Mouse (Mus musculus) MEL (cell line): ENCODE measurements around the gene Elavl1. TPM values are rescaled to one million over a fixed set of nuclear protein-coding genes. Genes with fewer than 3 reads are reported as not detected.

Source experiments
- DNase-seq: peaks from one replicate; pipeline ENCODE4 v3.0.0; 2011; ENCODE audit warnings: low read depth, low spot score
- H3K27ac ChIP-seq: 2 replicates; pipeline ENCODE4 v1.5.1; 2012; ENCODE audit warnings: low read depth, mild to moderate bottlenecking, control low read depth, low read length, moderate library complexity; ENCODE audit not compliant: control insufficient read depth
- H3K27me3 ChIP-seq, 2 experiments: fragments of 150-350 bp in 1 of 2; sonication (generic) in 1 of 2; 2 replicates each; pipeline ENCODE4 v1.6.1; 2012; ENCODE audit warnings: low read length in 2 of 2, mild to moderate bottlenecking in 2 of 2, improper control_type of control experiment in 1 of 2, moderate library complexity in 1 of 2; ENCODE audit not compliant: insufficient read depth in 2 of 2, control insufficient read depth in 1 of 2
- H3K36me3 ChIP-seq, 2 experiments: 2 replicates each; pipeline ENCODE4 v1.6.1; 2012 to 2014; ENCODE audit warnings: low read length in 2 of 2, improper control_type of control experiment in 1 of 2, inconsistent platforms in 1 of 2, mild to moderate bottlenecking in 1 of 2; ENCODE audit not compliant: insufficient read depth in 2 of 2, control insufficient read depth in 1 of 2
- H3K4me1 ChIP-seq, 2 experiments: fragments of 150-350 bp in 1 of 2; sonication (generic) in 1 of 2; 2 replicates each; pipeline ENCODE4 v1.6.1; 2012; ENCODE audit warnings: low read length in 2 of 2, improper control_type of control experiment in 1 of 2, mild to moderate bottlenecking in 1 of 2; ENCODE audit not compliant: insufficient read depth in 2 of 2, control insufficient read depth in 1 of 2
- H3K4me3 ChIP-seq, 2 experiments: fragments of 150-350 bp in 1 of 2; sonication (generic) in 1 of 2; 2 replicates each; pipeline ENCODE4 v1.5.1; 2012; ENCODE audit warnings: low read depth in 2 of 2, low read length in 2 of 2, mild to moderate bottlenecking in 2 of 2, moderate library complexity in 2 of 2, control low read depth in 1 of 2, improper control_type of control experiment in 1 of 2; ENCODE audit not compliant: control insufficient read depth in 1 of 2, insufficient read depth in 1 of 2
- H3K79me2 ChIP-seq: 2 replicates; pipeline ENCODE4 v1.6.1; 2012; ENCODE audit warnings: mild to moderate bottlenecking, low read length, moderate library complexity; ENCODE audit not compliant: control insufficient read depth, poor library complexity, insufficient read depth
- H3K9ac ChIP-seq: 2 replicates; pipeline ENCODE4 v1.6.1; 2012; ENCODE audit warnings: low read depth, mild to moderate bottlenecking, control low read depth, low read length, moderate library complexity; ENCODE audit not compliant: control insufficient read depth, poor library complexity, severe bottlenecking
- H3K9me3 ChIP-seq: fragments of 150-350 bp; sonication (generic); replicated peaks from 2 replicates; pipeline ENCODE4 v1.6.1; 2012; ENCODE audit warnings: mild to moderate bottlenecking, low read length, improper control_type of control experiment, moderate library complexity; ENCODE audit not compliant: insufficient read depth
- CHD2 ChIP-seq: IDR thresholded peaks from 2 replicates; pipeline ENCODE4 v1.6.1; 2011; ENCODE audit warnings: low read length, improper control_type of control experiment
- CTCF ChIP-seq, 3 experiments: IDR thresholded peaks in 2 of 3; conservative IDR thresholded peaks in 1 of 3; 2 replicates each; pipeline ENCODE4 v1.5.1; 2011 to 2012; ENCODE audit warnings: low read length in 3 of 3, low read depth in 2 of 3, mild to moderate bottlenecking in 2 of 3, improper control_type of control experiment in 1 of 3, inconsistent platforms in 1 of 3, mixed read lengths in 1 of 3, moderate library complexity in 1 of 3; ENCODE audit not compliant: control insufficient read depth in 1 of 3, insufficient read depth in 1 of 3, poor library complexity in 1 of 3, severe bottlenecking in 1 of 3
- E2F4 ChIP-seq: IDR thresholded peaks from 2 replicates; pipeline ENCODE4 v1.6.1; 2011; ENCODE audit warnings: low read depth, low read length, improper control_type of control experiment, borderline replicate concordance
- ELF1 ChIP-seq: IDR thresholded peaks from 2 replicates; pipeline ENCODE4 v1.6.1; 2014; ENCODE audit warnings: low read depth, mild to moderate bottlenecking, inconsistent platforms, low read length, improper control_type of control experiment, moderate library complexity
- GABPA ChIP-seq: IDR thresholded peaks from 2 replicates; pipeline ENCODE4 v1.6.1; 2012; ENCODE audit warnings: low read depth, mild to moderate bottlenecking, inconsistent platforms, low read length, improper control_type of control experiment, moderate library complexity
- HCFC1 ChIP-seq: IDR thresholded peaks from 2 replicates; pipeline ENCODE4 v1.6.1; 2012; ENCODE audit warnings: low read depth, mild to moderate bottlenecking, inconsistent platforms, low read length, improper control_type of control experiment, moderate library complexity
- KAT2A ChIP-seq: conservative IDR thresholded peaks from 2 replicates; pipeline ENCODE4 v1.6.1; 2012; ENCODE audit warnings: low read depth, low read length, improper control_type of control experiment, inconsistent platforms
- MAX ChIP-seq: IDR thresholded peaks from 2 replicates; pipeline ENCODE4 v1.6.1; 2011; ENCODE audit warnings: low read length, improper control_type of control experiment
- MEF2A ChIP-seq: IDR thresholded peaks from 2 replicates; pipeline ENCODE4 v1.6.1; 2014; ENCODE audit warnings: low read depth, mild to moderate bottlenecking, inconsistent platforms, low read length, improper control_type of control experiment; ENCODE audit not compliant: poor library complexity, insufficient replicate concordance, severe bottlenecking; ENCODE audit errors: extremely low read depth
- MXI1 ChIP-seq: IDR thresholded peaks from 2 replicates; pipeline ENCODE4 v1.6.1; 2011; ENCODE audit warnings: mild to moderate bottlenecking, low read depth, low read length, improper control_type of control experiment
- MYB ChIP-seq: IDR thresholded peaks from 2 replicates; pipeline ENCODE4 v1.6.1; 2011; ENCODE audit warnings: mild to moderate bottlenecking, low read depth, low read length, improper control_type of control experiment
- NRF1 ChIP-seq: IDR thresholded peaks from 2 replicates; pipeline ENCODE4 v1.6.1; 2014; ENCODE audit warnings: low read depth, mild to moderate bottlenecking, inconsistent platforms, low read length, improper control_type of control experiment, moderate library complexity; ENCODE audit not compliant: poor library complexity, insufficient read depth, severe bottlenecking
- POLR2AphosphoS2 ChIP-seq: IDR thresholded peaks from 2 replicates; pipeline ENCODE4 v1.6.1; 2011; ENCODE audit warnings: low read length, improper control_type of control experiment
- POLR2AphosphoS5 ChIP-seq: IDR thresholded peaks from 2 replicates; pipeline ENCODE4 v1.6.1; 2012; ENCODE audit warnings: low read depth, borderline replicate concordance, mild to moderate bottlenecking, inconsistent platforms, low read length, moderate library complexity, mixed read lengths
- RAD21 ChIP-seq: IDR thresholded peaks from 2 replicates; pipeline ENCODE4 v1.6.1; 2011; ENCODE audit warnings: mild to moderate bottlenecking, low read depth, low read length, improper control_type of control experiment
- RCOR1 ChIP-seq: IDR thresholded peaks from 2 replicates; pipeline ENCODE4 v1.6.1; 2012; ENCODE audit warnings: low read depth, mild to moderate bottlenecking, inconsistent platforms, low read length, improper control_type of control experiment
- SIN3A ChIP-seq: IDR thresholded peaks from 2 replicates; pipeline ENCODE4 v1.6.1; 2012; ENCODE audit warnings: low read length, improper control_type of control experiment, inconsistent platforms
- SMC3 ChIP-seq: IDR thresholded peaks from 2 replicates; pipeline ENCODE4 v1.6.1; 2011; ENCODE audit warnings: low read depth, low read length, improper control_type of control experiment
- TAL1 ChIP-seq: IDR thresholded peaks from 2 replicates; pipeline ENCODE4 v1.6.1; 2012; ENCODE audit warnings: mild to moderate bottlenecking, inconsistent platforms, low read length, moderate library complexity, mixed read lengths
- TBP ChIP-seq: IDR thresholded peaks from 2 replicates; pipeline ENCODE4 v1.8.0; 2011; ENCODE audit warnings: low read depth, low read length, improper control_type of control experiment
- TCF12 ChIP-seq: IDR thresholded peaks from 2 replicates; pipeline ENCODE4 v1.6.1; 2014; ENCODE audit warnings: low read depth, mild to moderate bottlenecking, inconsistent platforms, low read length, improper control_type of control experiment, moderate library complexity
- USF1 ChIP-seq: IDR thresholded peaks from 2 replicates; pipeline ENCODE4 v1.6.1; 2014; ENCODE audit warnings: low read depth, mild to moderate bottlenecking, inconsistent platforms, low read length, improper control_type of control experiment, moderate library complexity
- ZC3H11A ChIP-seq: IDR thresholded peaks from 2 replicates; pipeline ENCODE4 v1.6.1; 2012; ENCODE audit warnings: low read depth, mild to moderate bottlenecking, inconsistent platforms, low read length, improper control_type of control experiment
- ZNF384 ChIP-seq: IDR thresholded peaks from 2 replicates; pipeline ENCODE4 v1.6.1; 2012; ENCODE audit warnings: low read depth, mild to moderate bottlenecking, inconsistent platforms, low read length, improper control_type of control experiment
- polyA plus RNA-seq, 2 experiments: library from polyadenylated mRNA; stranded (reverse) in 1 of 2; unstranded in 1 of 2; fragments of >175 nt in 1 of 2; fragments of >200 nt in 1 of 2; gene quantifications; 2 replicates each; pipeline versions ENCODE4 v1.2.1 to v1.2.4; 2012; ENCODE audit warnings: low replicate concordance in 2 of 2, low read depth in 1 of 2; ENCODE audit not compliant: insufficient read length in 2 of 2, insufficient read depth in 1 of 2, missing spikeins in 1 of 2
- total RNA-seq: library from RNA; depleted of rRNA; stranded (reverse); fragments of 300-350 nt; gene quantifications from 2 replicates; pipeline ENCODE4 v1.2.3, GENCODE M21; 2012

The Elavl1 gene
- total and polyA plus RNA-seq, 3 experiments = 64.2 to 77.4 TPM; not detected in 1

DNA sequence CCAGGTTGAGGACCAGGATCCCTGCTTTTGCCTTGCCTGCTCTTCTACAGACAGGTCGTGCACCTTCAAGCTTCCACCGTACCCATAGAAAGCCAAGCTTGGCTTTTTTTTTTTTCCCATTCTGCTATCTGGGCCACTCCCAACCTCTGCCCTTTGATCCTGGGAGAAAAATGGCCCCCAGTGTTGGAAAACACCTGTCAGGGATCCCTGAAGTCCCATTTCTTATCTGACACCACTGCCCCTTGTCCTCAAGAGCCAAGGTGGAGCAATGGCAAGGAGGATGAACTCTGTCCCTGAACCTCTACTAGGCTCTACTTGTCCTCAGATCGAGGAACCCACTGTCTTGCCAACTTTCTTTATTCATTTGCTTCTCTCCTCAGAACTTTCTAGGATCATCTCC is 25.4 kb upstream of the Elavl1 start (continued):
- TF ChIP-seq TCF12 (no peak), ZNF384 (no peak), SMC3 (no peak), MXI1 (no peak)

GRCm38 (mm10) chr8:4349335-4349734 is 24.1 kb upstream of the Elavl1 start:
- TF ChIP-seq SIN3A = no peak
- TF ChIP-seq CTCF (IDR thresholded peaks at IDR 0.05 in 2 of 3, conservative IDR thresholded peaks at IDR 0.05 in 1 of 3; ENCODE audit: control insufficient read depth in 1 of 3, insufficient read depth in 1 of 3, low read depth in 2 of 3, low read length in 3 of 3, poor library complexity in 1 of 3, severe bottlenecking in 1 of 3) = no peak
- no peak for TF ChIP-seq MXI1
- no peak for TF ChIP-seq MAX
- TF ChIP-seq MYB = no peak
- no peak for TF ChIP-seq RAD21
- TF ChIP-seq POLR2AphosphoS2 = no peak
- TF ChIP-seq RCOR1 = no peak
- no peak for TF ChIP-seq HCFC1
- no peak for TF ChIP-seq KAT2A
- TF ChIP-seq MEF2A = no peak
- TF ChIP-seq ELF1 = no peak
- Histone ChIP-seq H3K9me3 (no peaks in the 10 kb centered on the region), H3K4me1 (no peaks in the 10 kb centered on the region), H3K36me3 (no peaks in the 10 kb centered on the region), H3K9ac (no peak overlapping the region), H3K79me2 (no peaks in the 10 kb centered on the region), H3K27me3 (no peaks in the 10 kb centered on the region), H3K27ac (no peak overlapping the region), H3K4me3 (no peak overlapping the region)
- DNase-seq = no peak

DNA sequence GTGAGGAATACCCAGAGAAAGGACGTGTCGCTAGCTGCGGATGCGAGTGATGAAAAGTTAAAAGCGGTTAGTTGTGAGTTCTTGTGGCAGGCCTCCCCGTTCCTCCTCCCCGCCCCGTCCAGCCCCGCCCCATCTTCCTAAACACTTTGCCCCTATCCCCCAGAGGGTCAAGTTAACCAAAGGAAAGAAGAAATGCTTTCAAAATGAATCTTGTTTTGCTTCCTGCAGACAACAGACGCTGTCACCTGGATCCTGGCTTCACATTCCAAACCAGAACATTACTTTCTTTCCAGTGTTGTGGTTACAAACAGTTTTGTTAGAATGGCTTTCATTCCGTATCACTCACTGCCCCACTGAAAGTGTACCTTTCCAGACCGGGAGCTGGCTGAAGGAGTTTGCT is 23.1 kb upstream of the Elavl1 start:
- H3K79me2 ChIP-seq = no peaks in the 10 kb centered on the region
- H3K4me3 ChIP-seq = no peak overlapping the region
- no peaks in the 10 kb centered on the region for H3K4me1 ChIP-seq
- H3K27me3 ChIP-seq = no peaks in the 10 kb centered on the region
- TF ChIP-seq TAL1 = no peak
- no peak for TF ChIP-seq TBP
- no peak for TF ChIP-seq NRF1
- TF ChIP-seq GABPA = no peak
- TF ChIP-seq MAX = no peak
- no peak for TF ChIP-seq CHD2
- TF ChIP-seq E2F4 = no peak
- TF ChIP-seq RCOR1 = no peak
- no peak for TF ChIP-seq USF1
- TF ChIP-seq MEF2A = no peak
- no peak for TF ChIP-seq POLR2AphosphoS5
- TF ChIP-seq ZC3H11A = no peak
- H3K36me3 ChIP-seq = no peaks in the 10 kb centered on the region
- H3K9ac ChIP-seq = no peak overlapping the region
- H3K9me3 ChIP-seq = no peaks in the 10 kb centered on the region
- no peak overlapping the region for H3K27ac ChIP-seq
- DNase-seq = no peak
